Mouse (Mus musculus) cerebellum, adult 9-11 months (tissue): ENCODE measurements at regions not wholly inside any gene's neighbourhood (a gene's known extent, or its start where the extent isn't known, plus 50 kb on each side); places are given as distances from the start of the nearest gene placed in this dataset.
A peak's percentile ranks its signal among the peaks of the same experiment; 100 is the strongest.

Source experiments
- DNase-seq: peaks from one replicate; pipeline ENCODE4 v3.0.0; 2022

DNA sequence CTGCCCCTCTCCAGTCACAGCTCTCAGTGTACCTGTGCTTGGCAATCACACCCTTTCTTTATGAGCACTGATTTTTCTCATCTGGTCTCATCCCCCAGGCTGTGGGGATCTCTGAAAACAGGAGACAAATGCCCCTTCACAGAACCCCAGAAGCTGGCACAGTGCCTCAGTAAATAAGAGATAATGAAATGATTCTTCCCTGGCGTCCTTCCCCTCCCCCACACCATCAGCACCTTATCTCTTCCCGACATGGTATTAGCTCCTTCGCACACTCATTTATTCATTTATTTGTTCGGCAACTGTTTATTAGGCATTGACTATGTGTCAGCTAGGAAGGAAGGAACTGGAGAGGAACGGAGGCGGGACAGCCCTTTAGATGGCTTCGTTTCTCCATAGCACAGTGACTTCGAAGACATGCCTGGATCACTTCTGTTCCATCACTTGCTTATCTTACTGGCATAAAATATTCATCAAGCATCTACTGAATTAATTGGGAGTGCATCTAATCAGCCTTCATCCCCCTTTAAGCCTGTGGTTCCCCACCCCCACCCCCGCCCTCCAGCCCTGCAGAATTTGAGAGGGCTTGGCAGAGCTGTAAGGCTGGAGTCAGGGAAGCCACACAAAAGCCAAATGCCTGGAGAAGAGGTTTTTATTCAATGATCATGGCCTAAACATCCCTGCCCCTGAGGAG is 51.6 kb upstream of the Tbc1d21 start:
- no peak for DNase-seq

DNA sequence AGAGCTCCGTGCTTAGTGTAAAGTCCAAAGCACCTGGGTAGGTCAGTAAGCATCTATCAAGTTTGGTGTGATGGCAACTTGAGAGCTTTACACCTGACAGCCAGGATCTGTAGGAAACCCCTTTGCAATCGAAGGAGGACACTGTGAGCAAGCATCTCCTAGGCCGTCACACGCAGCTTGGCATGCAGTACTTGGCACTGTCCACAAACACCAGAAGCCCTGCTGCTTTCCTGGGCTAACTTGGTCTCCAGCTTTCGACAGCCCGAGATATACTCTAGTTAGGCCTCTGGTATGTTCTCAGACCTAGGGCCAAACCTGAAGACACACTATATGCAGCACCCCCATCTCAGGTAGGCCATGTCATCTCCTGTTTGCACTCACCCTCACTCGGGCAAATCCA is 58.5 kb upstream of the Tbc1d21 start:
- DNase-seq = peak; percentile 29

DNA sequence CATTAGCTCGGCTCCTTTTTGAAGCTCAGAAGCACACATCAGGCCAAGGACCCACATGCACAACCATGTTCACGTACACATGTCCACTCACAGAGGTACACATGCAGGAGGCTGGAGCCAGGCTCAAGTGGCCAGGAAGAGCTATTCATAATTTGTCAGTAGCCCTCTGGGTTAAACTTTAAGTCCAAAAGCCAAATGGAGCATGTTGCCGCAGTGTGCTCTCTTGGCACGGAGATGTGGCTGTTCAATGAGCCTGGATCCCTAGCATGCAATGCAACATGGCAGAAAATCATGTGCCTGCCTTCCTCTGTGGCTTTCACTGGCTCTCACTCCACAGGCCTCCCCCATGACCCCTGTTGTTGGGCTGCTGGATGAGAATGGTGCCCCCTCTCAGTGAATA is 57.6 kb upstream of the Insyn1 start:
- DNase-seq = no peak

DNA sequence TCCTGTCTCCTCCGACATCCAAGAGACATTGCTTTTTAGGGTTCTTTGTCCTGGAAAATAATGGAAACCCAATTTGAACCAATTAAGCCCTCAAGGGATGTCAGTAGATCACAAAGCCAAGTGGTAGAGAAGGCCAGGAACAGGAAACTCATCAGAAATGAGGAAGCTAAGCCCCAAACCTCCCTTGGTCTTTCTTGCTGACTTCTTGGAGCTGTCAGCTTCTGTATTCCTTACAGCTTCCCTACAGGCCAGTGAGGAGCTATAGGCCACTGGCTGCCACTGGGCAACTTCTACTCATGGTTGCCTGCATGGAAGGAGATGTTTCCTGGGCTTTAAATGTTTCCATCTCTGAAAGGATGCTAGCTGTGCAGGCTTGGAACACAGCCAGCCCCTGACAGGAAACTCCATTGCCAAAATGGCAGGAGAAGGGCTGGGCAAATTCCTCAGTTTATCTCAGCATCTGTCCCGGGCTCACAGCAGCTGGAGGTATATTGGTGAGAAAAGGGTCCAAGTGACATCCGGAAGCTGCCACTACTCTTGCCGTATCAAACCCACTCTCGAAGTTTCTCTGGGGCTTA is 55.5 kb upstream of the Insyn1 start:
- no peak for DNase-seq

DNA sequence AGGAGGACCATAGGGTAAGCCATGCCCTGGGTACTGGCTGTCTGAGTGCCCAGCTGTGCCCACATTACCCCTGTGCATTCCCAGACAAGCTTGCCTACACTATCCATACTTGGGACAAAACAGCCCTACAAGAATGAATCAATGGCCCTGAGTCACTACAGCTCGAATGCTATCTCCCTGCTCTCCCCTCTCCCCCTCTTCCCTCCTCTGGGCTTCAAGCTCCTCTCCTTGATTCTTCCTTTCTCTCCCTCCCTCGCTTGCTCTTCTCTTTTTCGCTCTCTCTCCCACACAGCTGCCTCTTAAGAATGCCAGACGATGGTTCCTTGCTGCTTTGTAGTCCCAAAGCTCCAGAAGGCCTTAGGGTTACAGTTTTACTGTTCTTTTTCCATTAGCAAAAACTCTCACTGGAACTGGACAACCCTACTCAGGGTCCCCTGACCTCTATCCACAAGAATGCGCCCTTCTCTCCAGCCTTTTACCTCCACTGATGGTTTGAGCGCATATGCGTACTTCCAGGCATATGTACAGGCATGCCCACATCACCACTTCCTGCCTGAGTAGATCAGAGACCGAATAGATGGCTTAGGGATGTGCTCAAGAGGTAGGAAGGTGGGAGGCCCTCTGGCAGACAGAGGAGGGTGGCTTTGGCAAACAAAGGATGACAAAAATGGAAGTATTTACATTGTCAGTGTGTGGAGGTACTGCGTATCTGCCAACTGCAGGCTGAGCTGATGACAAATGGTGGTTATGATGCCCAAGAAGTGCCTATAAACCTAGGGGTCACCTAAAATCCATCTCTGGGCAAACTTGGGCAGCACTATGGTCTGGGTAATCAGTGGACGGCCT is 51.9 kb upstream of the Insyn1 start:
- no peak for DNase-seq

DNA sequence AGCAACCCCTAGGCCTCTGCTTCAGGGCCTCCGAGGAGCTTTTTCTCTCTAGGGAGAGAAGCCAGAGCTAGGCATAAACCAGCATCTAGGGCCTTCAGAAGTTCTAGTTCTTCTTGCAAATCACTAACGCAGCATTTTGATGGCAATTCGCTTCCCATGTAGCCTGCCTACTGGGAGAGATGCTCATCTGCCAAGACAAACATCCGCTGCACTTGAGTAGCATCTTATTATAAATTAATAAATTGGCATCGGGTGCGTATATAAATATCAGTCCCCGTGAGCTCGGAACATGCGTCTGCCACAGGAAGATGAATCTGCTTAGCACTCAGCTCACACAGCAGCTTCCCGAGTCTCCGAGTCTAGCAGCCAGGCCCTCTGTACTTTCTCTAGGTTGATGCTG is 50.9 kb upstream of the Insyn1 start:
- no peak for DNase-seq

DNA sequence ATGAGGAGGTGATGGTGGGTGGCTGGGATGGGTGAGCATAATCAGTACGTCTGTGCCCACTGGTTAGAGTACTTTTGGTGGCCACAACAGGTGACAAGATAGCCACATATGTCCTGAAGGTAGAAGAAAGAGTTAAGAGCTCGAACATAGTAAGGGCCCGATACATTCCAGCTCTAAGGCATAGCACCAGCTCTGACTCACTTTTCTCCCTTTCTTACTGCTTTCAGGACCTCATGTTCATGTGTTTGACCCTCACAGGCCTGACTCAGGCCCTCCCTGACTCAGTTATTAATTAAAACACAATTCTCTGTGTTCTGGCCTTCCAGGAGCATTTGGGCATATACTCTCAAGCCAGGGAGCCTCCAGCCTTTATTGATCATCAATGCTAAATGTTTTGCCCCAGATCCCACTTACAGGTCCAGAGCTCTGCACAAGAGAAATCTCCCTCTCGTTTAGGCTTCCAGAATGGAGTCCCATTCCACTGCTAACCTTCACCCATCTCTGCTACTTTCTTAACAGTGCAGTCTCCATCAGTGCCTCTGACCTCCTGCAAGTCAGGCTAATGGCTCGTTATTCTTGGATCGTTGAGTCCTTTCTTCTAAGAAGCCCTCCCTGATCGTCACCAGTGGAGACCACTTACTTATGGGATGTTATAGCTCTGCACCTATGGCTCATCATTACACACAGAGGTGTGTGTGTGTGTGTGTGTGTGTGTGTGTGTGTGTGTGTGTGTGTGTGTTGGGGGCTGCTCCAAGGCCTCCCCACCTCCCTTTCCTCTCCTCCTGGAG is 50.1 kb upstream of the Insyn1 start:
- no peak for DNase-seq
